Mouse (Mus musculus) midbrain, embryonic 15.5 days (tissue): Measurements from ENCODE around the gene Zfp710. TPM values are rescaled to one million over a fixed set of nuclear protein-coding genes. Genes with fewer than 3 reads are reported as not detected.
"Not testable (repeated sequence)": the region's sequence is repeated elsewhere in the genome, so short reads cannot be mapped to it uniquely, and the experiment has no call there.

Source experiments
- ATAC-seq: fragments of 200-750 bp; cut with Nextera tagmentation; replicated peaks from 2 replicates; pipeline ENCODE4 v1.8.0; 2017; ENCODE audit warnings: moderate TSS enrichment
- H3K27ac ChIP-seq: fragments of 300-500 bp; sonication (generic); 2 replicates; pipeline ENCODE4 v1.5.1; 2015; ENCODE audit warnings: mild to moderate bottlenecking, inconsistent platforms
- H3K27me3 ChIP-seq: fragments of 300-500 bp; sonication (generic); replicated peaks from 2 replicates; pipeline ENCODE4 v1.6.1; 2015; ENCODE audit warnings: inconsistent platforms
- H3K36me3 ChIP-seq: fragments of 300-500 bp; sonication (generic); replicated peaks from 2 replicates; pipeline ENCODE4 v1.6.1; 2015; ENCODE audit warnings: inconsistent platforms
- H3K4me1 ChIP-seq: fragments of 300-500 bp; sonication (generic); 2 replicates; pipeline ENCODE4 v1.6.1; 2015; ENCODE audit warnings: inconsistent platforms
- H3K4me2 ChIP-seq: fragments of 300-500 bp; sonication (generic); 2 replicates; pipeline ENCODE4 v1.6.1; 2015; ENCODE audit warnings: inconsistent platforms, mild to moderate bottlenecking, moderate library complexity
- H3K4me3 ChIP-seq: fragments of 300-500 bp; sonication (generic); 2 replicates; pipeline ENCODE4 v1.5.1; 2015; ENCODE audit warnings: mild to moderate bottlenecking, inconsistent platforms
- H3K9ac ChIP-seq: fragments of 300-500 bp; sonication (generic); 2 replicates; pipeline ENCODE4 v1.6.1; 2015; ENCODE audit warnings: mild to moderate bottlenecking, inconsistent platforms
- H3K9me3 ChIP-seq: fragments of 300-500 bp; sonication (generic); 2 replicates; pipeline ENCODE4 v1.6.1; 2016; ENCODE audit warnings: inconsistent platforms
- WGBS: fragments of 180-500 bp; shearing (Covaris S2); methylation state at CpG from one replicate; pipeline ENCODE4 v1.1.7; 2015; ENCODE audit warnings: mixed read lengths; 5-methylcytosine and 5-hydroxymethylcytosine counted together
- polyA plus RNA-seq: library from polyadenylated mRNA; unstranded; fragments of >200 nt; fragmentation: Nextera tagmentation; extraction: Ambion mirVana; gene quantifications from 2 replicates; pipeline ENCODE4 v1.2.1, GENCODE M21; 2015

The Zfp710 gene
- polyA plus RNA-seq, result 18.0 and 18.6 TPM in 2 replicates

DNA sequence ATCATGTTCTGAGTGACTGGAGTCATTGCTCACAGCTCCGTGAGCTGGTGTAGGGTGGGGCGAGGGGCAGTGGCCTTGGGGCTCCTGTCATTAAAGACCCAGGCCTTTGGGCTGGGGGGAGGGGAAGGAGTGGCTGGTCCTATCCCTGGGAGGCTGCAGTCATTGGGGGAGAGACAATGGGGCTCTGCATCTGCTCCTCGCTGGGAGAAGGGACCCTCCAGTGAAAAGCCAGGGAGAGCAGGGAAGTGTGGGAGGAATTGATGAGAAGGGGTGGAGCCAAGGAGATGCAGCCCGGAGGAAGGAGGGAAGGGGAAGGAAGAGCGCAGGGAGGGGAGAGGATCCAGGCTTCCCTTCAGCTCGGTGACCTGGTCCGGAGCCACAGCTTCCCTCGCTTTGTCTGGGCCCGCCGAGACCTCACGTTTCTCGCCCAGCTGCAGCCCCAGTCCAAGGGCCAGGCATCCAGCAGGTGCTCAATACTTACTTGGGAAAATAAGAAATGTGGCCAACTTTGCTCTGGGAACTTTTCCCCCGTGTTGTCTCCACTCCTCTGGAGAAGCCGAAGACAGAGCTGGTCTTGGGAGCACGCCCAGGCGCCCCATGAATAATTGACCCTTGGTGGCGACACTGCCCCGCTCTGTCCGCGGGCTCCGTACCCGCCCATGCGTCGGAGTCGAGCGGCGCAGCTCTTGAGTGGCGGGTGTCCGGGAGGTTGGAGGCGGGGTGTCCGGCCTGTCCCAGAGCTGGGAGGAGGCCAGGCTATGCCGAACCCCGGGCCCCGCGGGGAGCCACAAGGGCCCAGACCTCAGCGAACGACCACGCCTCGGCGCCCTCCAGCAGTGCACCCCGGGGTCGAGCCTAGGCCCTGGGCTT, at the start of gene Zfp710:
Zfp710 (plus strand) TSS at position 294 of the 870 bp plus-strand sequence.
- Histone ChIP-seq H3K9ac (peak within 1 kb of the TSS; percentile 68), H3K4me1 (peaks cover 38% of the 10 kb centered on the region), H3K27ac (peak within 1 kb of the TSS; percentile 88), H3K4me3 (peak within 1 kb of the TSS; percentile 87), H3K4me2 (peak within 1 kb of the TSS; percentile 93), H3K9me3 (no peaks in the 10 kb centered on the region), H3K36me3 (no peaks in the 10 kb centered on the region), H3K27me3 (no peaks in the 10 kb centered on the region)
- peak; percentile 79 for ATAC-seq
- under 1% methylated on average over 41 of the region's 42 CpGs for WGBS

DNA sequence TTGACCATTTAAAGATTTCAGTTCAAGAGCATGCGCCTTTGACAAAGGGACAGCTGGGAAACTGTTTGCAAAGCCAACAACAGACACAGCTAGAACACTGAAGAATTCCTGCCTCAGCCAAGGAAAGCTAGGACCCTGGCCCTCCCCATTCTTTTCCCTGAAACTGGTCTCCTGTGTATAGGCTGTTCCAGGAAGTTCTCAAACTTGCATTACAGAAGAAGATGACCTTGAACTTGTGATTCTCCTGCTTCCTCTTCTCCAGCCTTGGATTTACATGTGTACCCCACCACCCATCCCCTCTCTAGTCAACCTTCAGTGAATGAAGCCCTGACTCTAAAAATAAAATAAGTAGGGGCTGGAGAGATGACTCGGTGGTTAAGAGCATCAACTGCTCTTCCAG, 49.3 kb upstream of the Zfp710 start:
- Histone ChIP-seq H3K4me3 (no peak overlapping the region), H3K4me2 (no peak overlapping the region), H3K36me3 (no peaks in the 10 kb centered on the region), H3K9me3 (no peaks in the 10 kb centered on the region), H3K9ac (no peak overlapping the region), H3K4me1 (no peaks in the 10 kb centered on the region), H3K27me3 (no peaks in the 10 kb centered on the region), H3K27ac (no peak overlapping the region)
- WGBS, result 91% methylated on average over 2 of the region's 2 CpGs
- ATAC-seq, result no peak

DNA sequence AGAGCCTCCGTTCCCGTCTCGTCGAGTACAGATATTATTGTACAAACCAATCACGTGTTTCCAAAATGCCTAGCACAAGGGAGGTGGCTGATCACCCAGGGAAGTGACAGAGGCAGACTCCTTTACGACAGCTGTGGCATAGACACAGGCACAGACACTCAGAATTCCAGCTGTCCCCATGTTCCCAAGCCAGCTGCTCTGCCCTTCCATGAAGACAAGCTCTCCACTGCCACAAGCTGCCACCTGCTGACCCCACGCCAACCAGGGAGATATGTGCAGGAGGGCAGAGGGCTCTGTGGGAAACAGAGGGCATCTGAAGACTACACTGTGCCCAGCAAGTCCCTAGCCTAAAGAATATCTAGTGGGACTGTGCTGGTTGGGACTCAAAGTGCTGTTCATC, 37.9 kb upstream of the Zfp710 start:
- H3K4me2 ChIP-seq, result no peak overlapping the region
- no peaks in the 10 kb centered on the region for H3K4me1 ChIP-seq
- H3K27ac ChIP-seq, result no peak overlapping the region
- WGBS, result 88% methylated on average over 7 of the region's 7 CpGs
- no peaks in the 10 kb centered on the region for H3K27me3 ChIP-seq
- H3K4me3 ChIP-seq, result no peak overlapping the region
- H3K36me3 ChIP-seq, result no peaks in the 10 kb centered on the region
- H3K9me3 ChIP-seq, result no peaks in the 10 kb centered on the region
- no peak overlapping the region for H3K9ac ChIP-seq
- no peak for ATAC-seq

- no peaks in the 10 kb centered on the region for H3K4me1 ChIP-seq
- H3K27ac ChIP-seq, result no peak overlapping the region
- no peak overlapping the region for H3K9ac ChIP-seq
- H3K36me3 ChIP-seq, result no peaks in the 10 kb centered on the region
- H3K4me2 ChIP-seq, result no peak overlapping the region
- no peak for ATAC-seq
- 61% methylated on average over 3 of the region's 3 CpGs for WGBS
- H3K27me3 ChIP-seq, result no peaks in the 10 kb centered on the region
- H3K4me3 ChIP-seq, result no peak overlapping the region
- no peaks in the 10 kb centered on the region for H3K9me3 ChIP-seq
These were observed 36.9 kb upstream of the Zfp710 start for GRCm38 (mm10) chr7:79987745-79988144.

DNA sequence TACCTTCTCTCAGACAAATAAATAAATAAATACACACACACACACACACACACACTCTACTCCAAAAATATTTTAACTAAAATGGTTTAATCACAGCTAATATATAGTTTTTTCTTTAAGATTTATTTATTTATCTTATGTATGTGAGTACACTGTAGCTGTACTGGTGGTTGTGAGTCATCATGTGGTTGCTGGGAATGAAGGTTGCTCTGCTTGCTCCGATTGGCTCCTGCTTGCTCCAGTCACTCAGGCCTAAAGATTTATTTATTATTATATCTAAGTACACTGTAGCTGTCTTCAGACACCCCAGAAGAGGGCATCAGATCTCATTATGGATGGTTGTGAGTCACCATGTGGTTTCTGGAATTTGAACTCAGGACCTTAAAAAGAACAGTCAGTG, 36.1 kb upstream of the Zfp710 start:
- not testable (repeated sequence) for H3K36me3 ChIP-seq, ATAC-seq, H3K27me3 ChIP-seq, H3K4me1 ChIP-seq, H3K4me3 ChIP-seq, H3K9ac ChIP-seq, H3K27ac ChIP-seq, H3K9me3 ChIP-seq, H3K4me2 ChIP-seq
- 100% methylated on average over 1 of the region's 1 CpGs for WGBS

- no peak for ATAC-seq
- H3K4me2 ChIP-seq, result no peak overlapping the region
- H3K4me3 ChIP-seq, result no peak overlapping the region
- no peaks in the 10 kb centered on the region for H3K27me3 ChIP-seq
- no peaks in the 10 kb centered on the region for H3K4me1 ChIP-seq
- no peaks in the 10 kb centered on the region for H3K9me3 ChIP-seq
- H3K36me3 ChIP-seq, result no peaks in the 10 kb centered on the region
- no peak overlapping the region for H3K9ac ChIP-seq
- 27% methylated on average over 8 of the region's 8 CpGs for WGBS
- no peak overlapping the region for H3K27ac ChIP-seq
These were observed 30.1 kb upstream of the Zfp710 start for GRCm38 (mm10) chr7:79994476-79994875.

- no peaks in the 10 kb centered on the region for H3K9me3 ChIP-seq
- no peak overlapping the region for H3K4me2 ChIP-seq
- no peak for ATAC-seq
- H3K4me3 ChIP-seq, result no peak overlapping the region
- no peak overlapping the region for H3K27ac ChIP-seq
- H3K27me3 ChIP-seq, result no peaks in the 10 kb centered on the region
- no peaks in the 10 kb centered on the region for H3K4me1 ChIP-seq
- H3K9ac ChIP-seq, result no peak overlapping the region
- WGBS, result 75% methylated on average over 1 of the region's 1 CpGs
- H3K36me3 ChIP-seq, result no peaks in the 10 kb centered on the region
These were observed 26.9 kb upstream of the Zfp710 start for GRCm38 (mm10) chr7:79997761-79998160.

GRCm38 (mm10) chr7:80002353-80003055, 22.1 kb upstream of the Zfp710 start:
- no peaks in the 10 kb centered on the region for H3K27me3 ChIP-seq
- no peak overlapping the region for H3K27ac ChIP-seq
- 65% methylated on average over 11 of the region's 11 CpGs for WGBS
- no peaks in the 10 kb centered on the region for H3K4me1 ChIP-seq
- ATAC-seq, result no peak
- H3K9me3 ChIP-seq, result no peaks in the 10 kb centered on the region
- H3K36me3 ChIP-seq, result no peaks in the 10 kb centered on the region
- no peak overlapping the region for H3K9ac ChIP-seq
- H3K4me2 ChIP-seq, result no peak overlapping the region
- no peak overlapping the region for H3K4me3 ChIP-seq

DNA sequence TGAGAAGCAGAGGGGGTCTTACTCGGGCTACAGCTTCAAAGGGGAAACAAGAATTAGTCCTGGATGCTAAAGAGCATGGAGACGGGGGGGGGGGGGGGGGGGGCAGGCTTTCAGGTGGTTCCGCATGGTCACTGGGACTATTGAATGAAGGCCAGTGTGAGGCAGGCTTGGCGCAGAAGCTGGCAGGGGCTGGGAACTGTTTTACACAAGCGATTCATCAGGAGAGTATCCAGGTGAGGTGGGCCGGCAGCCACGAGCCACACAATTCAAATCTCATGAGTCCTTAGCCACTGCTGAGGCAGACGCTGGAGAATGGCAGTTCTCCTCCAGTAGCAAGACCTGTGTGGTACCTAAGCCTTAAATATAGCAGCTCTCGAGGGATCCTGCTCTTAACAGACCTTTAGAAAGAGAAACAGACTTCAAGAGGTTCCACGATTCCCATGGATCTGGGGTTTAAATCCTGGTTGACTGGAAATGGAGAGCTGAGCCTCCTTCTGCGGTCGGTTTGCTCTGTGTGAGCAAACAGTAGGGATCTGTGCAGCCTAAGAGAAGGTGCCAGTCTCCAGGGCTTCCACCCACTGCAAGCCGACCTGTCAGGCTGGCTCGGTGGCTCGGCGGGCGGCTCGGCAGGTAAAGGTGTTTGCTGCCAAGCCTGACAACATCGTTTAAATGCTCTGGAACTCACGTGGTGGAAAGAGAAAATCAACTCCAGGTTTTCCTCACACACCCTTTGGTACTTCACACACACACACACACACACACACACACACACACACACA, 19.6 kb upstream of the Zfp710 start:
- Histone ChIP-seq H3K36me3 (no peaks in the 10 kb centered on the region), H3K27ac (no peak overlapping the region), H3K4me3 (no peak overlapping the region), H3K4me2 (no peak overlapping the region), H3K9ac (no peak overlapping the region), H3K9me3 (no peaks in the 10 kb centered on the region), H3K4me1 (no peaks in the 10 kb centered on the region), H3K27me3 (no peaks in the 10 kb centered on the region)
- no peak for ATAC-seq
- WGBS, result 65% methylated on average over 20 of the region's 20 CpGs

DNA sequence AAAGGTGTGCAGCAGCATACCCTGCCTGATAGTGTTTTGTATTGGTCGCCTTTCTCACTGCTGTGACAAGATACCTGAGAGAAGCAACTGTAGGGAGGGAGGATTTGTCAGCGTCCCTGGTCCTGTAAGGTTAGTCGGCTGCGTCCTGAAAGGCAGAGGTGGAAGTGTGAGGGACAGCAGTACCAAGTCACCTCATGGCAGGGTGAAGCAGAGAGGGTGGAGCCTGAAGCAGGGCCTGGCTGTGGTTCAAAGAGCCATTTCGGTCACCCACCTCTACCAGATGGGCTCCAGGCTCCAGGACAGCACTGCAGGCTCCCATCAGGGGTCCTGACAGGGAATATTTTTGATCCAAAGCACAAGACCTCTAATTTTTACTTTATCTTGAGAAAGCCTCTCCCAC, 13.9 kb upstream of the Zfp710 start:
- no peak overlapping the region for H3K4me2 ChIP-seq
- no peaks in the 10 kb centered on the region for H3K27me3 ChIP-seq
- H3K4me3 ChIP-seq, result no peak overlapping the region
- no peak for ATAC-seq
- H3K9me3 ChIP-seq, result no peaks in the 10 kb centered on the region
- WGBS, result 87% methylated on average over 5 of the region's 5 CpGs
- H3K9ac ChIP-seq, result no peak overlapping the region
- H3K27ac ChIP-seq, result no peak overlapping the region
- no peaks in the 10 kb centered on the region for H3K36me3 ChIP-seq
- H3K4me1 ChIP-seq, result no peaks in the 10 kb centered on the region

DNA sequence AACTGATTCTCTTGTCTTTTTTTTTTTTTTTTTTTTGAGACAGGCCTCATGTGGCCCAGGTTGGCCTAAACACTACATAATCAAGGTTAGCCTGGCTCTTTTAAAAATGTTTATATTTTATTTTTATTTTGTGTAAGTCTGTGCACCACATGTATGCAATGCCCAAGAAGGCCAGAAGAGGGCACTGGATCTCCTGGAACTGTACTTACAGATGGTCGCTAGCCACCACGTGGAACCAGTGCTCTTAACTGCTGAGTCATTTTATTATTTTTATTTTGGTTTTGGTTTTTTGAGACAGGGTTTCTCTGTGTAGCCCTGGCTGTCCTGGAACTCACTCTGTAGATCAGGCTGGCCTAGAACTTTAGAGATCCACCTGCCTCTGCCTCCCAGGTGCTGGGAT, 13.1 kb upstream of the Zfp710 start:
- ATAC-seq, result no peak
- Histone ChIP-seq H3K4me2 (no peak overlapping the region), H3K9me3 (no peaks in the 10 kb centered on the region), H3K27ac (no peak overlapping the region), H3K4me3 (no peak overlapping the region), H3K4me1 (no peaks in the 10 kb centered on the region), H3K9ac (no peak overlapping the region), H3K27me3 (no peaks in the 10 kb centered on the region), H3K36me3 (no peaks in the 10 kb centered on the region)
- 60% methylated on average over 2 of the region's 2 CpGs for WGBS

GRCm38 (mm10) chr7:80013884-80014550, 10.6 kb upstream of the Zfp710 start:
- H3K9me3 ChIP-seq, result no peaks in the 10 kb centered on the region
- no peaks in the 10 kb centered on the region for H3K4me1 ChIP-seq
- ATAC-seq, result no peak
- H3K9ac ChIP-seq, result no peak overlapping the region
- no peaks in the 10 kb centered on the region for H3K36me3 ChIP-seq
- no peak overlapping the region for H3K27ac ChIP-seq
- H3K4me3 ChIP-seq, result no peak overlapping the region
- no peaks in the 10 kb centered on the region for H3K27me3 ChIP-seq
- H3K4me2 ChIP-seq, result no peak overlapping the region
- WGBS, result 71% methylated on average over 7 of the region's 7 CpGs
